Mouse (Mus musculus) lung, postnatal 10 days (tissue): Measurements from ENCODE around the gene Pdia5.
A peak's percentile ranks its signal among the peaks of the same experiment; 100 is the strongest.

Source experiments
- DNase-seq: peaks from one replicate; pipeline ENCODE4 v3.0.0; 2021

Gene Pdia5

GRCm38 (mm10) chr16:35484105-35484504 is 6.6 kb downstream of the Pdia5 start:
- DNase-seq: no peak

DNA sequence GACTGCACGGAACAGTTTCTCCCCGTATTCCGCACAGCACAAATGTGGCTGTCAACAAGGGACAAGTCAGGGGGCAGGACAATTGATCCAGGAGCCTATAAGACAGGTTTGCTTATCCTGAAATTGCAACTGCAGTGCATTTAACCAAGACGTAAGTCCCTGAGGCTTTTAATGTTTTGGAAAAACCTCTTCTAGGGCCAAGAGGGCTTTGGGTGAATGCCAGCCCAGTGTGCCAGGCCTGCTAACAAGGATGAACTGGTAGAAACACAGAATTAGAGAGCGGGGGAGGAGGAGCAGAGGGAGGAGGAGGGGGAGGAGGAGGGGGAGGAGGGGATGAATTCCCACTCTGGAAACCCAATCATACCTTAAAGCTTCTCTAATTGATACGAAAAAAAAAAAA is 11.4 kb downstream of the Pdia5 start:
- DNase-seq: peak; percentile 32

GRCm38 (mm10) chr16:35477273-35477672 is 13.4 kb downstream of the Pdia5 start:
- no peak for DNase-seq

GRCm38 (mm10) chr16:35472569-35473275 is 18.0 kb downstream of the Pdia5 start:
- no peak for DNase-seq

- no peak for DNase-seq
Observed at GRCm38 (mm10) chr16:35471841-35472568, 18.7 kb downstream of the Pdia5 start.

DNA sequence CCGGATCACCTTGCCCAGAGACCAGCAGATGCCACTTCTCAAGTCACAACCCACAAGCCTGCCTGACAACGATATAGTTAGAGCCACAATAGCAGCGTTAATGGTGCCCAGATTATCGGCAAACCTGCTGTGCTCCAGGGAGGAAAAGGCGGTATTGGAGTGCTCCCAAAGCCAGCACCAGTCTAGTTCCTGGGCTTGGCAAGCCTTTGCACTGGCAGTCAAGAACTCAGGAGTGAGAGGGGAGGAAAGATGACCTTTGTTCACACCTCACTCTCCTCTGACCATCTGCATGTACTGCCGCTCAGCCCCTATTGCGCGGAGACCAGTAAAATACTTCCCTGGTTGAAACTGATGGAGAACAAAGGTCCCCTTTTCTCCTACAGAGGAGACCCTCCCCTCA is 19.7 kb downstream of the Pdia5 start:
- DNase-seq: no peak

DNA sequence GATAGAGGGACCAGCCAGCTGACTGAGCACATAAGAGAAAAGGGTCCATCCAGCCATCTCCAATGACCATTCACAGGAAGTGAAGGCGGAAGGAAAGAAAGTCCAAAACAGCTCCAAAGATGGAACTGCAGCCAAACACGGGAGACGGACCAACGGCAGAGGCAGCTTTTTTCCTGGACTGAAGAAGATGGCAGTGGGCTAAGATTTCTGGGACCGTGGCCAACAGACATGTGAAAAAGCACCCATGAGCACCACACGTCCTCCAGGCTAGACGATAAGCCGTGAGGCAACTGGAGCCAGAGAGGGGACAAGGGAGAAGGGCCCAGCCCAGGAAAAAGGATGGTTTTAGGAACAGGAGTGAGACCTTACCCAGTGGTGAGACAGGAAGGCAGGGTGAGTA is 20.6 kb downstream of the Pdia5 start:
- peak; percentile 40 for DNase-seq

DNA sequence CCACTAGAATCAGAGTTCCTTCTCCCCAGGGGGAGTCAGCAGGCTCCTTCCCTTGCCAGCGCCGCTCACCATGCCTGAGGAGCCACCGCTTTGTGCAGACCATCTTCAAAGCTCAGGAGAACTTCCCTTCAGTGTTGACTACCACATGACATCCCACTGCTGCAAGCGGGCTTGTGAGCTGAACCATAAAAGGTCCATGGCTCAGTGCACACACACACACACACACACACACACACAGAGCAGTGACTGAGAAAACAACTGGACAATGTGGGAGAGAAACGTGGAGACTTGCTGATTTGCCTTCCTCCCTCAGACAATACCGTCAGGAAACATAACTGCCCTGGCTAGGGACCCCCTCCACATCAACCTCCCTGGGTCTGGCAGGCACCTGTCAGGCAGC is 21.7 kb downstream of the Pdia5 start:
- no peak for DNase-seq

GRCm38 (mm10) chr16:35467044-35467443 is 23.6 kb downstream of the Pdia5 start:
- DNase-seq: no peak

GRCm38 (mm10) chr16:35465808-35466351 is 24.8 kb downstream of the Pdia5 start:
- peak; percentile 27 for DNase-seq

- no peak for DNase-seq
Observed at GRCm38 (mm10) chr16:35464686-35465308, 25.9 kb downstream of the Pdia5 start.

DNA sequence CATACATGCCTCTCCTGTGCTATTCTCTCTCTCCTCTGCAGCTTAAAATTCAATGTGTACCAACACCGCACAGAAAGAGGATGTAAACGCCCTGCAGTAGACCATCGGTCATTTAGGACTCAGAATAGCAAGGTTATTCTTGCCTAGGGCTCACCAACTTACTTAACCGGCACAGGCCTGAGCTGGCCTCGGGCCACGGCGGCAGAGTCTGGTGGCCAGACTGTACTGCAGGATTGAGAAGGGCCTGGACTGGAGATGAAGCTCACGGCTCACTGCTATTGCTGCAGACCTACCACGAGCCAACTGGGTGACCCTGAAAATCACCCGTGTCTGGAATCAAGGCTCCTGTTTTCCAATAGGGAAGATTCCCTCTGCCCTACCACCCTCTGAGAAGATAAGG is 27.0 kb downstream of the Pdia5 start:
- no peak for DNase-seq

GRCm38 (mm10) chr16:35462955-35463354 is 27.7 kb downstream of the Pdia5 start:
- no peak for DNase-seq

- DNase-seq: no peak
Observed at GRCm38 (mm10) chr16:35459584-35459983, 31.1 kb downstream of the Pdia5 start.

GRCm38 (mm10) chr16:35458297-35458696 is 32.4 kb downstream of the Pdia5 start:
- DNase-seq: no peak

GRCm38 (mm10) chr16:35457488-35457887 is 33.2 kb downstream of the Pdia5 start:
- no peak for DNase-seq

DNA sequence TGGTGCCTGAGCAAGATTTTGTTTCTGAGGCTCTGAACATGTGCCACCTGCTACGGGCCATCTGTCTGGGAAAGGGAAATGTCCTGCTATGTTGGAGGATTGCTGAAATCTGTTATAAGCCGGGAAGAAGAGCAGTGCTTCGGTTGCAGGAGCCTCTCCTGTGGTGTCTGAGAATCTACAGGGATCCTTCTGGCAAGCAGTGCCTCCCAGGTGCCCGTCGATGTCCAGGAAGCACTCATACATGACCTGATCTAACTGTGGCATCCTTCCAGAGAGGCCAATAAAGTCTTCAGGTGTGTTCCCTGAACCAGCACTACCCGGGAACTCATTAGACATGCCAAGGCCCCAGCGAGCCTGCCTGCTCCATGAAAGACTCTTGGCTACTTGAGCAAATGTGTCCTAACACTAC is 33.7 kb downstream of the Pdia5 start:
- DNase-seq: no peak

DNA sequence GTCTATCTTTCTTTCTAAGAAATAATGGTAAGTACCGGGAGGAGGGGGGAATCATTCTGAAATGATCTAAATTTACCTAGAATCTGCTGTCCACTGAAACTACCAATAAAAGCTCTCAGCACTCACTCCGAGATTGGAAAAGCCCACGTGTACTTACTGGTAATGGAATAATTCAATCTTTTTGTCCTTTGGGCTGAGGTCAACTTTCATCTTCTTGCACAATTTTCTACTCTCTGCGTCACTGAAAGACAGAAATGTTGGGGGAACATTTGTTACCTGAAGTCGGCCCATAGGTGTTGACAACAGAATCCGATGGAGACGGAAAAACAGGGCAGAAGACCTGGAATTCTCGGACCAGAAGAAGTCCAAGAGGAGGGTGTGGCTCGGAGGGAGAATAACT is 34.4 kb downstream of the Pdia5 start:
- no peak for DNase-seq

- no peak for DNase-seq
Observed at GRCm38 (mm10) chr16:35455822-35456221, 34.9 kb downstream of the Pdia5 start.

GRCm38 (mm10) chr16:35450018-35450630 is 40.5 kb downstream of the Pdia5 start:
- DNase-seq: no peak

DNA sequence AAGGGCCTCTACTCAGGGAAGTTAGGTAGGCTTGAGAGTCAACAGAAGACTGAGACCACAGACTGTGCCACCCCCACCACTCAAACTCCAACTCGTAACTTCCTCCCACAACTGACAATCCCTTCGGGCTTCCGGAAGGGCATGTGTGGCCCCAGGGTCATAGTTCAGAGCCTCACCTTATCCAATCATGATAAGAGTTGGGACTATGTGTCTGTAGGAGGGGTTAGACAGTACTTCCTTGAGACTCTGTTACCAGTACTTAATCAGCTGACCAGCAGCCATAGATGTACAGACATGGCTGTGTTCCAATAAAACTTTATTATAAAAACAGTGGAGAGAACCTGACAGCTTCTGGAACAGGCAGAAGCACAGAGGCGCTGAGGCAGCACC is 48.7 kb downstream of the Pdia5 start:
- DNase-seq: no peak

GRCm38 (mm10) chr16:35441346-35442025 is 49.2 kb downstream of the Pdia5 start:
- no peak for DNase-seq

GRCm38 (mm10) chr16:35439046-35439445 is 51.6 kb downstream of the Pdia5 start:
- no peak for DNase-seq
